Mouse (Mus musculus): ENCODE data around the gene Map2k3. TPM values are rescaled to one million over a fixed set of nuclear protein-coding genes. Genes with fewer than 3 reads are reported as not detected.
"Not testable (repeated sequence)": the region's sequence is repeated elsewhere in the genome, so short reads cannot be mapped to it uniquely, and the experiment has no call there.

The Map2k3 gene
- 89.4 and 92.9 TPM in 2 replicates for polyA plus RNA-seq (2016; fragmentation: Nextera tagmentation; extraction: Ambion mirVana)

DNA sequence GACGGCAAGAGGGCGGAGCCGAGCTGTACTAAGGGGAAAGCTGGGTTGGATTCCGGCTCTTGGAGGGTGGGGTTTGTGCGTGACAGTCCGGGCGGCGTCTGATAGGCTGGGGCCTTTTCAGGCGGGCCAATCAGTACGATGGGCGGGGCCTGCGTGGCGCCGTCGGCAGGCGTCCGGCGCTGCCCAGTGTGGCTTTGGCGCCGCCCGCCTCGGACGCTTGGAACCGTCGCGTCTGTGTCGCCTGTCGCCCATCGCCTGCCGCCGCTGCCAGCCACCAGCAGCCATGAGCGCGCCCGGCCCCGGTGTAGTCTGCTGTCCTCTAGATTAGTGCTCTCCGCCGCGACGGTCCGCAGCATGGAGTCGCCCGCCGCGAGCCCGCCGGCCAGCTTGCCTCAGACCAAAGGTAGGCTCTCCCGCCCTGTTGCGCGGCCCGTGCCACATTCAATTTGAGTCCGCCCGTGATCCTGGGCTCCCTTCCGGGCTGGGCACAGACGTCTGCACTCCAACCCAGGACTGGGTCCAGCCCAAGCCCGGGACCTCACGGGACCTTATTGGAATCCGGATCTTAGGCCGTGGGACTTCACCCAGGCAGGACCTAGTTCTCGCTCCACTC is at the start of gene Map2k3:
Gene Map2k3, plus strand, starts transcription at position 165 of the 613 bp plus-strand sequence.
- peak within 1 kb of the TSS; percentile 66 for H3K27ac ChIP-seq
- peak within 1 kb of the TSS; percentile 85 for H3K4me3 ChIP-seq
- H3K9me3 ChIP-seq, result no peaks in the 10 kb centered on the region
- H3K9ac ChIP-seq, result peak within 1 kb of the TSS; percentile 84
- no peaks in the 10 kb centered on the region for H3K27me3 ChIP-seq
- no peaks in the 10 kb centered on the region for H3K36me3 ChIP-seq
- peaks cover 38% of the 10 kb centered on the region for H3K4me1 ChIP-seq
- peak; percentile 95 for ATAC-seq (ENCODE audit: insufficient number of reproducible peaks, insufficient read depth, low FRiP score, low TSS enrichment)
- under 1% methylated on average over 59 of the region's 59 CpGs for WGBS
- H3K4me2 ChIP-seq (replicated peaks), result peak within 1 kb of the TSS; percentile 78

DNA sequence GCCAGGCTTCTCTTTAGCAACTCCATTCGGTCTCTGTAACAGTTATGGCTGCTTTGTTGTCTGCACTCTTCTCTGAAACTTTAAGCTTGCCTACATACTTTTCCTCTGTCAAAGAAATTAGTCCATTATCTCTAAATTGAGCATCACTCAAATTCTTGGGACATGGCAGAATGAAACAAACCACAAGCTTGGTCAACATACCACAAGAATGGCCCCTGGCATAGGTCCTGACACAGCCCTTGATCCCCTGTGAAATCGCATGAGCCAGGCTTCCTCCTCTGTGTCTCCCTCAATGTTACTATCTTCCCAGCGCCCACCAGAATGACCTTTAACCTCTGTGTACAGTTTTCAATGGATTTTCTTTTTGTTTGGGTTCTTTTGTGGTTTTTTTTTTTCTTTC is 49.4 kb upstream of the Map2k3 start:
- Histone ChIP-seq H3K9me3 (no peaks in the 10 kb centered on the region), H3K36me3 (no peaks in the 10 kb centered on the region), H3K27ac (no peak overlapping the region), H3K9ac (no peak overlapping the region), H3K4me3 (no peak overlapping the region), H3K4me2 (replicated peaks) (no peak overlapping the region), H3K27me3 (no peaks in the 10 kb centered on the region), H3K4me1 (peaks cover 10% of the 10 kb centered on the region)
- 76% methylated on average over 3 of the region's 3 CpGs for WGBS
- no peak for ATAC-seq (ENCODE audit: insufficient number of reproducible peaks, insufficient read depth, low FRiP score, low TSS enrichment)

- not testable (repeated sequence) for H3K27ac ChIP-seq; ATAC-seq (ENCODE audit: insufficient number of reproducible peaks, insufficient read depth, low FRiP score, low TSS enrichment); H3K9ac ChIP-seq; H3K27me3 ChIP-seq; H3K4me3 ChIP-seq; H3K9me3 ChIP-seq; H3K4me2 ChIP-seq (replicated peaks); H3K36me3 ChIP-seq; H3K4me1 ChIP-seq
- WGBS, result 71% methylated on average over 3 of the region's 3 CpGs
Observed at GRCm38 (mm10) chr11:60886986-60887385, 44.8 kb upstream of the Map2k3 start.

DNA sequence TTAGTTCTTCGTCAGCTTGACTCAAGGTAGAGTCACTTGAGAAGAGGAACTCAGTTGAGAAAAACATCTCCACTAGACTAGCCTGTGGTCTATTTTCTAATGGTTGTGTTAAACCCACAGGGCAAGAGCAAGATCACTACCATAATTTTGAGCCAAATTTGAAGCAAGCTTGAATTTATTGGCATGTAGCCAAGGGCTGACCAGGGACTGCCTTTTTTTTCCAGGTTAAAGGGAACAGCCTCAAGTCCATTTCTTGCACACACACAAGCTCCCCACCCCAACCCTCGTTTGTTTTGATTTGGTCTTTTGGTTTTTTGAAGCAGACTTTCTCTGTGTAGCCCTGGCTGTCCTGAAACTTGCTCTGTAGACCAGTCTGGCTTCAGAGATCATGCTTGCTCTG is 42.0 kb upstream of the Map2k3 start:
- H3K4me2 ChIP-seq (replicated peaks), result no peak overlapping the region
- no peak overlapping the region for H3K4me3 ChIP-seq
- H3K27ac ChIP-seq, result no peak overlapping the region
- no peaks in the 10 kb centered on the region for H3K36me3 ChIP-seq
- ATAC-seq (ENCODE audit: insufficient number of reproducible peaks, insufficient read depth, low FRiP score, low TSS enrichment), result no peak
- 63% methylated on average over 2 of the region's 2 CpGs for WGBS
- no peak overlapping the region for H3K9ac ChIP-seq
- no peaks in the 10 kb centered on the region for H3K9me3 ChIP-seq
- no peaks in the 10 kb centered on the region for H3K27me3 ChIP-seq
- H3K4me1 ChIP-seq, result no peaks in the 10 kb centered on the region

DNA sequence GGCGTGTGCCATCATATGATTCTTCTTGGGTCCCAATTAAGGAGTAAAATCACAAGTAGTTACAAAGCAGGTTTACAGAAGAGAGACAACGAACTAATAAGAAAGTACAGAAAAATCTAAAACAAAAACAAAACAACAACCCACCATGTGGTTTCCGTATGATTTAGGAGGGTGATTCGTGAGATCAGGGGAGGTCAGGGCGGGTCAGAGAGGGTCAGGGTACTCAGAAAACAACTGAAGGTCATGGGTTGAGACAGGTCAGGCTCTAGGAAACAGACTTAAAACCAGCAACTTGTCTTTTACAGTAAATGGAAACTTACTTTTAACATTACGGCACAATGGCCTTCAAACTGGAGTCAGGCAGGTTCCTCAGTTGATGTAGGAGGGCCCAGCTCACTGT is 41.5 kb upstream of the Map2k3 start:
- H3K9ac ChIP-seq, result no peak overlapping the region
- no peak overlapping the region for H3K4me3 ChIP-seq
- no peak overlapping the region for H3K4me2 ChIP-seq (replicated peaks)
- no peaks in the 10 kb centered on the region for H3K36me3 ChIP-seq
- no peaks in the 10 kb centered on the region for H3K9me3 ChIP-seq
- no peaks in the 10 kb centered on the region for H3K4me1 ChIP-seq
- ATAC-seq (ENCODE audit: insufficient number of reproducible peaks, insufficient read depth, low FRiP score, low TSS enrichment), result no peak
- H3K27me3 ChIP-seq, result no peaks in the 10 kb centered on the region
- H3K27ac ChIP-seq, result no peak overlapping the region
- 41% methylated on average over 6 of the region's 6 CpGs for WGBS

GRCm38 (mm10) chr11:60890744-60891143 is 41.1 kb upstream of the Map2k3 start:
- Histone ChIP-seq H3K4me3 (no peak overlapping the region), H3K9me3 (no peaks in the 10 kb centered on the region), H3K4me1 (peaks cover 3% of the 10 kb centered on the region), H3K27me3 (no peaks in the 10 kb centered on the region), H3K27ac (no peak overlapping the region), H3K4me2 (replicated peaks) (no peak overlapping the region), H3K36me3 (no peaks in the 10 kb centered on the region), H3K9ac (no peak overlapping the region)
- 49% methylated on average over 3 of the region's 3 CpGs for WGBS
- no peak for ATAC-seq (ENCODE audit: insufficient number of reproducible peaks, insufficient read depth, low FRiP score, low TSS enrichment)

GRCm38 (mm10) chr11:60895915-60896314 is 35.9 kb upstream of the Map2k3 start:
- H3K27me3 ChIP-seq, result no peaks in the 10 kb centered on the region
- H3K27ac ChIP-seq, result no peak overlapping the region
- H3K9me3 ChIP-seq, result no peaks in the 10 kb centered on the region
- no peak overlapping the region for H3K9ac ChIP-seq
- H3K36me3 ChIP-seq, result no peaks in the 10 kb centered on the region
- H3K4me3 ChIP-seq, result no peak overlapping the region
- peaks cover 15% of the 10 kb centered on the region for H3K4me1 ChIP-seq
- H3K4me2 ChIP-seq (replicated peaks), result no peak overlapping the region
- ATAC-seq (ENCODE audit: insufficient number of reproducible peaks, insufficient read depth, low FRiP score, low TSS enrichment), result peak; percentile 60; the same call in 1 of the 2 replicates
- WGBS, result 9% methylated on average over 4 of the region's 4 CpGs

GRCm38 (mm10) chr11:60902001-60902400 is 29.8 kb upstream of the Map2k3 start:
- Histone ChIP-seq H3K9me3 (no peaks in the 10 kb centered on the region), H3K36me3 (peaks cover 39% of the 10 kb centered on the region), H3K9ac (no peak overlapping the region), H3K4me1 (peaks cover 3% of the 10 kb centered on the region; the same call in 1 of the 2 replicates), H3K27ac (no peak overlapping the region), H3K4me3 (no peak overlapping the region), H3K27me3 (no peaks in the 10 kb centered on the region), H3K4me2 (replicated peaks) (no peak overlapping the region)
- ATAC-seq (ENCODE audit: insufficient number of reproducible peaks, insufficient read depth, low FRiP score, low TSS enrichment), result no peak
- 67% methylated on average over 7 of the region's 7 CpGs for WGBS

- ATAC-seq (ENCODE audit: insufficient number of reproducible peaks, insufficient read depth, low FRiP score, low TSS enrichment), result no peak
- Histone ChIP-seq H3K9ac (no peak overlapping the region), H3K9me3 (no peaks in the 10 kb centered on the region), H3K4me3 (no peak overlapping the region), H3K36me3 (peaks cover 39% of the 10 kb centered on the region), H3K27ac (no peak overlapping the region), H3K4me1 (peaks cover 3% of the 10 kb centered on the region; the same call in 1 of the 2 replicates), H3K4me2 (replicated peaks) (no peak overlapping the region), H3K27me3 (no peaks in the 10 kb centered on the region)
- WGBS, result 36% methylated on average over 4 of the region's 4 CpGs
Observed at GRCm38 (mm10) chr11:60902486-60902885, 29.3 kb upstream of the Map2k3 start.

DNA sequence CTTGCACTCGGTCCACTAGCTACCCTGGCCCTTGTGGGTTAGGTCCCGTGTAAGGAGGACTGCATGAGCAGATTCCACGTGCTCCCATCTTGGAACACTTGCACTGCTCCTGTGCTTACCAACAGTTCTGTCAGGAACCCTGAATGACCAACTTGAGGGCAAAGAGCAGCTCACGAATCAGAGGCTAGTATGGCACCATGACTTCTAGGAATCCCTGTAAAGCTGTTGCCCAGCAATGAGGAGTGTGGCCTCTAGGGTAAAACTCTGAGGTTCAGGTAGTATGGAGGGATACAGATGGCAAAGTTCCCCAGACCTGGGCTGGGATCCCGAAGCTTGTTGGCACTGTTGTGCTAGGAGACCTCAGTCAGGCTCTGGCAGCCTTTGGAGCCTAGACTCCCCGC is 28.2 kb upstream of the Map2k3 start:
- Histone ChIP-seq H3K27ac (no peak overlapping the region), H3K9ac (no peak overlapping the region), H3K27me3 (no peaks in the 10 kb centered on the region), H3K36me3 (peaks cover 39% of the 10 kb centered on the region), H3K4me1 (peaks cover 3% of the 10 kb centered on the region; the same call in 1 of the 2 replicates), H3K9me3 (no peaks in the 10 kb centered on the region), H3K4me3 (no peak overlapping the region), H3K4me2 (replicated peaks) (no peak overlapping the region)
- no peak for ATAC-seq (ENCODE audit: insufficient number of reproducible peaks, insufficient read depth, low FRiP score, low TSS enrichment)
- 78% methylated on average over 6 of the region's 6 CpGs for WGBS

DNA sequence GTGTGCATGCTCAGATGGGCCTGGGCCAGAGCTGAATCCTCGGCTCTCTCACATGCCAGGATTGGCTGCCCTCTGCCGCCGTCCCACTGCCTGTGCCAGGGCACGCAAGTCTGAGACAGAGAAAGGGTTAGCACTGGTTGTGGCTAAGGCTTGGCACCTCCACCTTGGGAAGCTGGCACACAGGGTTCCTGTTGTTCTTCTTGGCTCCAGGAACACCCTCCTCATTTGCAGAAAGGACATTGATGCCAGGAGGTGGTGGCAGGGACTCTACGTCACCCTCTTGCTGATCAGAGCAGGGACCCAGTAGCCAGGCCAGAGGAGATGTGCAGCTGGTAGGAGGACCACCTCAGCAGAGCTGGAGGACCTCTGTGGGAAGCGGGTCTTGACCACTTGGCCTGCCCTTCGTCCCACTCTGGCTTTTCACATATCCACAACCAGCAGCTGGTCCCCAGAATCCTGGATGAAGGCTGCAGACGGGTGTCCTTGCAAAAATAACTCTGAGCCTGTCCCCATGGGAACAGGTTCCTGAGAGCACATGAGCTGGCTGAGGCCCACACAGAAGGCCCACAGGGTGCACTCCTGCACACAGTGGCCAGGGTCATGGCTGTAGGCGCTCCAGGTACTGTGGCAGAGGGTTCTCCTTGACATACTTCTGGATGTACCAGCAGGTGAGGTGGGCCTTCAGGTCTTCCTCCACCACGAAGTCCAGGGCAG is 26.3 kb upstream of the Map2k3 start:
- no peak overlapping the region for H3K4me2 ChIP-seq (replicated peaks)

GRCm38 (mm10) chr11:60906449-60906848 is 25.4 kb upstream of the Map2k3 start:
- Histone ChIP-seq H3K4me3 (no peak overlapping the region), H3K9me3 (no peaks in the 10 kb centered on the region), H3K4me1 (peaks cover 3% of the 10 kb centered on the region; the same call in 1 of the 2 replicates), H3K4me2 (replicated peaks) (no peak overlapping the region), H3K9ac (no peak overlapping the region), H3K27ac (no peak overlapping the region), H3K27me3 (no peaks in the 10 kb centered on the region), H3K36me3 (peaks cover 39% of the 10 kb centered on the region)
- WGBS, result 81% methylated on average over 4 of the region's 4 CpGs
- no peak for ATAC-seq (ENCODE audit: insufficient number of reproducible peaks, insufficient read depth, low FRiP score, low TSS enrichment)

More for the DNA sequence above, 26.3 kb upstream of the Map2k3 start:
- Histone ChIP-seq H3K36me3 (peaks cover 39% of the 10 kb centered on the region), H3K27ac (no peak overlapping the region), H3K9me3 (no peaks in the 10 kb centered on the region), H3K9ac (no peak overlapping the region), H3K27me3 (no peaks in the 10 kb centered on the region), H3K4me3 (no peak overlapping the region), H3K4me1 (peaks cover 3% of the 10 kb centered on the region; the same call in 1 of the 2 replicates)
- WGBS, result 87% methylated on average over 10 of the region's 10 CpGs
- no peak for ATAC-seq (ENCODE audit: insufficient number of reproducible peaks, insufficient read depth, low FRiP score, low TSS enrichment)
